Mouse (Mus musculus) forebrain, embryonic 13.5 days (tissue): Measurements from ENCODE around the gene Zfp60. TPM values are rescaled to one million over a fixed set of nuclear protein-coding genes. Genes with fewer than 3 reads are reported as not detected.
"Not testable (repeated sequence)": the region's sequence is repeated elsewhere in the genome, so short reads cannot be mapped to it uniquely, and the experiment has no call there.

Experiments used
- ATAC-seq: fragments of 200-750 bp; cut with Nextera tagmentation; 2 replicates; pipeline ENCODE4 v1.8.0; 2017
- H3K27ac ChIP-seq: fragments of 300-500 bp; sonication (generic); 2 replicates; pipeline ENCODE4 v1.5.1; 2015; ENCODE audit warnings: inconsistent platforms, mild to moderate bottlenecking, moderate library complexity
- H3K27me3 ChIP-seq: fragments of 300-500 bp; sonication (generic); 2 replicates; pipeline ENCODE4 v1.6.1; 2015; ENCODE audit warnings: mild to moderate bottlenecking, inconsistent platforms
- H3K36me3 ChIP-seq: fragments of 300-500 bp; sonication (generic); 2 replicates; pipeline ENCODE4 v1.6.1; 2015; ENCODE audit warnings: mild to moderate bottlenecking, inconsistent platforms; ENCODE audit not compliant: poor library complexity, severe bottlenecking
- H3K4me1 ChIP-seq: fragments of 300-500 bp; sonication (generic); 2 replicates; pipeline ENCODE4 v1.6.1; 2015; ENCODE audit warnings: inconsistent platforms
- H3K4me2 ChIP-seq: fragments of 300-500 bp; sonication (generic); 2 replicates; pipeline ENCODE4 v1.6.1; 2015; ENCODE audit warnings: inconsistent platforms, mild to moderate bottlenecking, moderate library complexity
- H3K4me3 ChIP-seq: fragments of 300-500 bp; sonication (generic); 2 replicates; pipeline ENCODE4 v1.5.1; 2015; ENCODE audit warnings: mild to moderate bottlenecking, inconsistent platforms
- H3K9ac ChIP-seq: fragments of 300-500 bp; sonication (generic); 2 replicates; pipeline ENCODE4 v1.6.1; 2015; ENCODE audit warnings: mild to moderate bottlenecking, inconsistent platforms
- H3K9me3 ChIP-seq: fragments of 300-500 bp; sonication (generic); replicated peaks from 2 replicates; pipeline ENCODE4 v1.6.1; 2016; ENCODE audit warnings: inconsistent platforms
- WGBS: fragments of 180-500 bp; shearing (Covaris S2); methylation state at CpG from one replicate; pipeline ENCODE4 v1.1.7; 2015; 5-methylcytosine and 5-hydroxymethylcytosine counted together
- polyA plus RNA-seq: library from polyadenylated mRNA; unstranded; fragments of >200 nt; fragmentation: Nextera tagmentation; extraction: Ambion mirVana; gene quantifications from 2 replicates; pipeline ENCODE4 v1.2.1, GENCODE M21; 2015

The Zfp60 gene
- polyA plus RNA-seq, 1 experiment from 2014 or later: 116 TPM

DNA sequence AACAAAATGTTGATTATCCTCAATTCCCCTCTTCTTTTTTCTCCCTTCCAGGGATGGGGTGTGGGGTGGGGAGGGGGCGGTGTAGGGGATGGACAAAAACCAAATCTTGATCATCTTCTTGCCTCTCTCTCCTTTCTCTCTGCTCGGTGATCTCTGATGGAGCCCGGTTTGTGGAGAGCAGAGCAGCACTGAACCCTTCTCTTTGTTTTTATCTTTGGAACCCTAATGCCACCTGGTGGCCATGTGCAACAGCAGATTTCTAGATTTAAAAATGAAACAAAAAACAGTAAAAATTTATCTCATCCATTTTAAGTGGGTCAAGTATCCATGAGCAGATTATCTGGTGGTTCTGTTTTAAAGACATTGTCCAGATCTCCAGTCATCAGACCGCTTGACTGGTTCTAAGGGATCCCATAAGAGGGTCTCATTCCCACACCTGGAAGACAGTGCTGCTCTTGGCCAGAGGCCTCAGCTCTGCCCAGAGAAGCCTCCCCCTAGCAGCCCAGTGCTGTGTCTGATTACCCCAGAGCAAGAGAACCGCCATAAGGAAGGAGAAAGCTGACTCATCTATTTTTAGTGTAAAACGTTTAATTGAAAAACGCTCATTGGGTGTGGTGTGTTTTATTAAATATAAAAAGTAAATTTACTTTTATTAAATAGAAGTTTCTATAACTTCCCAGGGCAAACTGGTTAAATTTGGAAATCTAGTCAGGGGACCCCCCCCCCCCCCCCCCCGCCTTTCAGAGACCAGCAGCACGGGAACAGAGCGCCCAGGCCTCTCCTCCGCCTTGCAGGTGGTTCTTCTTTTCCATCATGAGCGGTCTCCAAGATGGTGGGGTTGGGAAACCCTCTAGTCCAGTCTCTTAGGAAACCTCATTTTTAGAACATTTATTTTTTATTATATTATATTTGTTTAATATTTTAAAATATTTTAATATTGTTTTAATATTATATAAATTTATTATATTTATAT lies 5.3 kb upstream of the Zfp60 start:
- Histone ChIP-seq H3K27me3 (no peaks in the 10 kb centered on the region), H3K4me1 (no peaks in the 10 kb centered on the region), H3K9me3 (no peaks in the 10 kb centered on the region), H3K27ac (peak overlapping the region; percentile 68; the same call in 1 of the 2 replicates), H3K36me3 (no peaks in the 10 kb centered on the region), H3K9ac (no peak overlapping the region), H3K4me3 (no peak overlapping the region), H3K4me2 (peak overlapping the region; percentile 26; the same call in 1 of the 2 replicates)
- peak; percentile 84 for ATAC-seq
- 42% methylated on average over 12 of the region's 12 CpGs for WGBS

- ATAC-seq: no peak
- H3K27ac ChIP-seq: no peak overlapping the region
- H3K9me3 ChIP-seq: no peaks in the 10 kb centered on the region
- no peaks in the 10 kb centered on the region for H3K27me3 ChIP-seq
- 51% methylated on average over 2 of the region's 2 CpGs for WGBS
- H3K9ac ChIP-seq: no peak overlapping the region
- no peak overlapping the region for H3K4me3 ChIP-seq
- peaks cover 1% of the 10 kb centered on the region for H3K4me1 ChIP-seq
- H3K4me2 ChIP-seq: no peak overlapping the region
- no peaks in the 10 kb centered on the region for H3K36me3 ChIP-seq
These were observed 3.7 kb upstream of the Zfp60 start for GRCm38 (mm10) chr7:27727471-27727870.

DNA sequence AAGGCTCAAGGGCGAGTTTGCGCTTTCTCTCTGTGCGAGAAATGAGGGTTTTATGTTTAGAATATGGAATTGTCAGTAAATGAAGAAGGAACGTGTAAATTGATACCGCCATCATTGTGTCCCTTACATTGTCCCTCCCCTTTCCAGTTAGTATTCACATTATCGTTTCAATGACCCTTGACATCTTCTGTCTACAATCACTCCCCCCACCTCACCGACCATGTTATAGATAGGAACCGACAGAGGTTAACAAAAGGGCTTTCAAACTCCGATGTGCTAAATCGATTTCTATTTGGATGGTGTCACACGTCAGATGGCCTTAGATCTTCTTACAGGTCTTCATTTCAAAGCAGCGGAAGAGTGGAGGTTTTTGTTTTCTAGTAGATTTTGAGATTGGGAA lies 757 bp downstream of the Zfp60 start:
- Histone ChIP-seq H3K4me3 (peak overlapping the region; percentile 80), H3K27ac (peak overlapping the region; percentile 99), H3K9ac (peak overlapping the region; percentile 96), H3K4me1 (peaks cover 37% of the 10 kb centered on the region), H3K4me2 (peak overlapping the region; percentile 74), H3K27me3 (no peaks in the 10 kb centered on the region), H3K36me3 (no peaks in the 10 kb centered on the region), H3K9me3 (no peaks in the 10 kb centered on the region)
- no peak for ATAC-seq
- WGBS: 2% methylated on average over 12 of the region's 12 CpGs

DNA sequence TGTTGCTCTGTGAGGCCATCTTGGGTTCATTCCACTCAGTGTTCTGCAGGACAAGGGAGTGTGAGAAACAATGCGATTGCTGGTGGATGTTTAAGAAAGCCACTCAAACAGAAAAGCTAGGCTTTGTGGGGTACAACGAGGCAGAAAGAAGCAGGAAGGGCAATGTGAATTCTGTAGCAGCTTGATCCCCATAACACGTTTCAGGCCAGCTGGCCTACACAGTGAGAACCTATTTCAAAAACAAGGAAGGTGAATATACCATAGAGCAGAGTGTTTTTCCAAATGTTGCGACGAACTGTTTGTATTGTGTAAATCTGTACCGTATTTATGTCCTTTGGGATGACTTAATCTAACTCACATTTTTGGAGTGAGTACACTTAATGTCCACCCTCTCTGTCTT lies 1.3 kb downstream of the Zfp60 start:
- WGBS: 50% methylated on average over 6 of the region's 6 CpGs
- Histone ChIP-seq H3K9ac (peak overlapping the region; percentile 96), H3K9me3 (no peaks in the 10 kb centered on the region)

DNA sequence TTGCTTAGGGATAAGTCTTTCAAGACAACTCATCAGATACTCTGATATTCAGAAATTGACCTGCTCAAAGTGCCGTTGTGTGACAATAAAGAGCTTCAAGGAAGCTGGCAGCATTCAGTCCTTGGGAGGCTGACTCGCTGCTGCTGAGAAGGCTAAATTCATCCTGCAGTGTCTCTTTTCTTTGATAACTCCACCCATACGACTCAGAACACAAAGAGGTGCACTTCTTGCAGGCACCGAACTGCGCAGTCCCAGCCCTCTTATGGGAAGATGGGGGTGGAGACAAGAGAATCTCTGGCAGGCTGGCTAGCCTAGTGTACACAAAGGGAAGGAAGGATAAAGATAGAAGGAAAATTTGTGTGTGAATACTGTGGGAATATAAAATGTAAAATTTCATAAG lies 4.3 kb downstream of the Zfp60 start:
- 6% methylated on average over 5 of the region's 5 CpGs for WGBS
- peak overlapping the region; percentile 51 for H3K4me2 ChIP-seq
- peaks cover 26% of the 10 kb centered on the region for H3K36me3 ChIP-seq
- peak overlapping the region; percentile 12; the same call in 1 of the 2 replicates for H3K4me3 ChIP-seq
- H3K4me1 ChIP-seq: peaks cover 37% of the 10 kb centered on the region
- 0 out of 2 replicates have a peak, but pooled peaks have one; percentile 27 for ATAC-seq
- peak overlapping the region; percentile 54 for H3K9ac ChIP-seq
- peak overlapping the region; percentile 83 for H3K27ac ChIP-seq
- H3K9me3 ChIP-seq: no peaks in the 10 kb centered on the region
- H3K27me3 ChIP-seq: no peaks in the 10 kb centered on the region

More for the DNA sequence above, 1.3 kb downstream of the Zfp60 start:
- H3K4me3 ChIP-seq: peak overlapping the region; percentile 80
- no peak for ATAC-seq
- H3K4me2 ChIP-seq: peak overlapping the region; percentile 74
- H3K27ac ChIP-seq: peak overlapping the region; percentile 99
- H3K27me3 ChIP-seq: no peaks in the 10 kb centered on the region
- no peaks in the 10 kb centered on the region for H3K36me3 ChIP-seq
- peaks cover 37% of the 10 kb centered on the region for H3K4me1 ChIP-seq

GRCm38 (mm10) chr7:27756351-27757047 lies 25.3 kb downstream of the Zfp60 start:
- Histone ChIP-seq H3K9ac (peak overlapping the region; percentile 12; the same call in 1 of the 2 replicates), H3K4me2 (peak overlapping the region; percentile 6), H3K27ac (peak overlapping the region; percentile 77), H3K4me3 (no peak overlapping the region), H3K36me3 (peaks cover 18% of the 10 kb centered on the region), H3K27me3 (no peaks in the 10 kb centered on the region), H3K9me3 (peaks cover under 1% of the 10 kb centered on the region; the same call in 1 of the 2 replicates), H3K4me1 (peaks cover 16% of the 10 kb centered on the region)
- WGBS: 2% methylated on average over 5 of the region's 5 CpGs
- peak; percentile 75 for ATAC-seq

DNA sequence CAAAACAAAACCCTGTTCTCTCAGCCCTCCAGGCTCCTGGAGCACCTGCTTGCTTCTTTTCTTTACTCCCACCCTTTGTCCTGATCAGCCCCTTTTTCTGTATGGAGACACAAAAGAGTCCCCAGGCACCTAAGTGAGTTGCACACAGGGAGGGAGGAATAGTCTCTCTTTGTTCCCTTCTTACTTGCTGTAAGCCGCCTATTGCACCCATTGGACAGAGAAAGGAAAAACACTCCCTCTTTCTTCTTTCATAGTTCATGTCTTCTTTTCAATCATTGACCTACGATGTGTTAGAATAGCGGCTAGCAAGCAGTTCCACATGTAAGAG lies 25.8 kb downstream of the Zfp60 start:
- ATAC-seq: no peak; the same call in 1 of the 2 replicates
- Histone ChIP-seq H3K4me3 (no peak overlapping the region), H3K27ac (peak overlapping the region; percentile 77), H3K9ac (no peak overlapping the region), H3K27me3 (no peaks in the 10 kb centered on the region), H3K4me2 (no peak overlapping the region), H3K4me1 (peaks cover 16% of the 10 kb centered on the region), H3K9me3 (no peaks in the 10 kb centered on the region), H3K36me3 (peaks cover 13% of the 10 kb centered on the region)
- 4% methylated on average over 3 of the region's 3 CpGs for WGBS

- H3K4me2 ChIP-seq: peak overlapping the region; percentile 56
- 17% methylated on average over 16 of the region's 17 CpGs for WGBS
- H3K4me3 ChIP-seq: peak overlapping the region; percentile 31
- no peaks in the 10 kb centered on the region for H3K36me3 ChIP-seq
- ATAC-seq: no peak; the same call in 1 of the 2 replicates
- no peak overlapping the region for H3K27ac ChIP-seq
- H3K4me1 ChIP-seq: peaks cover 4% of the 10 kb centered on the region; the same call in 1 of the 2 replicates
- no peaks in the 10 kb centered on the region for H3K9me3 ChIP-seq
- peak overlapping the region; percentile 16; the same call in 1 of the 2 replicates for H3K9ac ChIP-seq
- no peaks in the 10 kb centered on the region for H3K27me3 ChIP-seq
These were observed 34.1 kb downstream of the Zfp60 start for GRCm38 (mm10) chr7:27765176-27765886.

DNA sequence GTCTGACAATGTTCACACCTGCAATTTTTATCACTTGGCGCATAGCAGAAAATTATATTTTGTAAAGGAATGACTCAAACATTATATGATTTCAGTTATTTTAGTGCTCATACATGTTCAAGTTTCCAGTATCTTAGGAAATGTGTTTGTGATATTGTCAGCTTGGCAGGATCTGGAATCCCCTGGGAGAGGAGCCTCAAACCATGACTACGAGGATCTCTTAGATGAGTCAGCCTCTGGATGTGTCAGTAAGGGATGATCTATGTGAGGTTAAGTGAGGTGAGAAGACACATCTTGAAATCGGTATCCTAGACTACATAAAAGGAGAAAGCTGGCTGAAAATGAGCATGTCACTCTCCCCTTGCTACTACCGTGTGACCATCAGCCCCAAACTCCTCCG lies 58.1 kb downstream of the Zfp60 start:
- Histone ChIP-seq H3K36me3 (no peaks in the 10 kb centered on the region), H3K9me3 (peaks cover 9% of the 10 kb centered on the region), H3K27ac (no peak overlapping the region), H3K9ac (no peak overlapping the region), H3K27me3 (no peaks in the 10 kb centered on the region), H3K4me2 (no peak overlapping the region), H3K4me3 (no peak overlapping the region), H3K4me1 (peaks cover 4% of the 10 kb centered on the region; the same call in 1 of the 2 replicates)
- no peak for ATAC-seq
- WGBS: 88% methylated on average over 5 of the region's 5 CpGs

DNA sequence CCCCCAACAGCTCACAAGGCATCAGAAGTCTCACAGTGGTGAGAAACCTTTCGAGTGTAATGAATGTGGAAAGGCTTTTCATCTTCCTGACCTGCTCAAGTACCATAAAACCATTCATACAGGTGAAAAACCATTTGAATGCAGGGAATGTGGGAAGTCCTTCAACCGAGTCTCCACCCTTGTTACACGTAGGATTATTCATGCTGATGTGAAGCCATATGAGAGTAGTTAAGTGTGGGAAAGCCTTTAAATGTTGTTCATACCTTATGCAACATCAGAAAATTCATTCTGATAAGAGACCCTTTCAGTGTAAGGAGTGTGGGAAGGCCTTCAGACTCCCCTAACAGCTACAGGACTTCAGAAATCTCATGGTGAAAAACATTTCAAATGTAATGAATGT lies 62.7 kb downstream of the Zfp60 start:
- Histone ChIP-seq H3K27ac (peak overlapping the region; percentile 48), H3K4me1 (peaks cover 19% of the 10 kb centered on the region)
- not testable (repeated sequence) for ATAC-seq, H3K9me3 ChIP-seq, H3K36me3 ChIP-seq, H3K4me2 ChIP-seq, H3K9ac ChIP-seq, H3K27me3 ChIP-seq, H3K4me3 ChIP-seq
- 36% methylated on average over 3 of the region's 3 CpGs for WGBS

- H3K36me3 ChIP-seq: no peaks in the 10 kb centered on the region
- no peak overlapping the region for H3K4me3 ChIP-seq
- no peak overlapping the region for H3K4me2 ChIP-seq
- no peaks in the 10 kb centered on the region for H3K27me3 ChIP-seq
- H3K9me3 ChIP-seq: no peaks in the 10 kb centered on the region
- no peak overlapping the region for H3K27ac ChIP-seq
- peaks cover 25% of the 10 kb centered on the region for H3K4me1 ChIP-seq
- ATAC-seq: no peak
- no peak overlapping the region for H3K9ac ChIP-seq
These were observed 63.4 kb downstream of the Zfp60 start for GRCm38 (mm10) chr7:27794566-27794965.
